Mouse (Mus musculus) cortical plate, adult 2 months (tissue): ENCODE results near the gene Tnxb. TPM values are rescaled to one million over a fixed set of nuclear protein-coding genes. Genes with fewer than 3 reads are reported as not detected.
"Not testable (repeated sequence)": the region's sequence is repeated elsewhere in the genome, so short reads cannot be mapped to it uniquely, and the experiment has no call there.

Experiments used
- H3K27ac ChIP-seq: fragments of 200-500 bp; 2 replicates; pipeline ENCODE4 v1.5.1; 2012; ENCODE audit warnings: low read length, control low read depth, inconsistent platforms; ENCODE audit not compliant: insufficient read depth
- H3K4me1 ChIP-seq: fragments of 200-500 bp; 2 replicates; pipeline ENCODE4 v1.6.1; 2011; ENCODE audit warnings: low read length; ENCODE audit not compliant: control insufficient read depth, insufficient read depth
- H3K4me3 ChIP-seq: fragments of 200-500 bp; 2 replicates; pipeline ENCODE4 v1.5.1; 2011; ENCODE audit warnings: mild to moderate bottlenecking, low read length, control low read depth; ENCODE audit not compliant: insufficient read depth
- CTCF ChIP-seq: fragments of 200-500 bp; IDR thresholded peaks from 2 replicates; pipeline ENCODE4 v1.5.1; 2011; ENCODE audit warnings: mild to moderate bottlenecking, control low read depth, low read length; ENCODE audit not compliant: insufficient read depth; ENCODE audit errors: extremely low read depth
- POLR2A ChIP-seq: fragments of 200-500 bp; IDR thresholded peaks from 2 replicates; pipeline ENCODE4 v1.6.1; 2011; ENCODE audit warnings: mild to moderate bottlenecking, low read length, control low read depth; ENCODE audit not compliant: insufficient read depth; ENCODE audit errors: extremely low read depth
- polyA plus RNA-seq: library from polyadenylated mRNA; depleted of rRNA; stranded (reverse); fragments of >200 nt; gene quantifications from 2 replicates; pipeline ENCODE4 v1.2.3, GENCODE M21; 2012

Gene Tnxb
- polyA plus RNA-seq, 1 experiment: 2.2 TPM

GRCm38 (mm10) chr17:34723066-34723465 lies 52.7 kb downstream of the Tnxb start:
- no peak overlapping the region for H3K27ac ChIP-seq
- TF ChIP-seq CTCF: no peak
- no peak for TF ChIP-seq POLR2A
- H3K4me1 ChIP-seq: no peaks in the 10 kb centered on the region
- H3K4me3 ChIP-seq: no peak overlapping the region

GRCm38 (mm10) chr17:34727887-34728286 lies 57.6 kb downstream of the Tnxb start:
- no peaks in the 10 kb centered on the region for H3K4me1 ChIP-seq

GRCm38 (mm10) chr17:34729155-34729554 lies 58.8 kb downstream of the Tnxb start:
- not testable (repeated sequence) for H3K4me3 ChIP-seq, H3K4me1 ChIP-seq

More at GRCm38 (mm10) chr17:34727887-34728286, 57.6 kb downstream of the Tnxb start:
- no peak overlapping the region for H3K27ac ChIP-seq
- TF ChIP-seq CTCF (no peak), POLR2A (no peak)
- no peak overlapping the region for H3K4me3 ChIP-seq

GRCm38 (mm10) chr17:34729779-34730553 lies 59.6 kb downstream of the Tnxb start:
- not testable (repeated sequence) for H3K4me3 ChIP-seq, H3K27ac ChIP-seq, H3K4me1 ChIP-seq

More at GRCm38 (mm10) chr17:34729155-34729554, 58.8 kb downstream of the Tnxb start:
- not testable (repeated sequence) for H3K27ac ChIP-seq

- not testable (repeated sequence) for H3K27ac ChIP-seq, H3K4me3 ChIP-seq, H3K4me1 ChIP-seq
Observed at GRCm38 (mm10) chr17:34737466-34737865, 67.1 kb downstream of the Tnxb start.

GRCm38 (mm10) chr17:34739708-34740107 lies 69.4 kb downstream of the Tnxb start:
- not testable (repeated sequence) for H3K27ac ChIP-seq, H3K4me1 ChIP-seq

GRCm38 (mm10) chr17:34740280-34740679 lies 69.9 kb downstream of the Tnxb start:
- H3K4me1 ChIP-seq: no peaks in the 10 kb centered on the region
- H3K27ac ChIP-seq: no peak overlapping the region
- H3K4me3 ChIP-seq: no peak overlapping the region
- no peak for TF ChIP-seq CTCF

More at GRCm38 (mm10) chr17:34739708-34740107, 69.4 kb downstream of the Tnxb start:
- not testable (repeated sequence) for H3K4me3 ChIP-seq

GRCm38 (mm10) chr17:34743719-34744118 lies 73.4 kb downstream of the Tnxb start, which contains the start of gene C4b:
C4b (minus strand) TSS chr17:34743882.
- H3K4me1 ChIP-seq: no peaks in the 10 kb centered on the region
- no peak within 1 kb of the TSS for H3K4me3 ChIP-seq
- TF ChIP-seq POLR2A (no peak), CTCF (no peak)
- no peak within 1 kb of the TSS for H3K27ac ChIP-seq

- no peak overlapping the region for H3K27ac ChIP-seq
- H3K4me1 ChIP-seq: no peaks in the 10 kb centered on the region
- H3K4me3 ChIP-seq: no peak overlapping the region
- TF ChIP-seq CTCF (no peak), POLR2A (no peak)
Observed at GRCm38 (mm10) chr17:34744206-34744605, 73.9 kb downstream of the Tnxb start.

GRCm38 (mm10) chr17:34744611-34745010 lies 74.3 kb downstream of the Tnxb start:
- not testable (repeated sequence) for H3K27ac ChIP-seq, H3K4me1 ChIP-seq, H3K4me3 ChIP-seq

- H3K4me1 ChIP-seq, H3K27ac ChIP-seq, H3K4me3 ChIP-seq: not testable (repeated sequence)
Observed at GRCm38 (mm10) chr17:34745166-34745565, 74.8 kb downstream of the Tnxb start.
